Mouse (Mus musculus): ENCODE measurements around the gene Doc2a.

DNA sequence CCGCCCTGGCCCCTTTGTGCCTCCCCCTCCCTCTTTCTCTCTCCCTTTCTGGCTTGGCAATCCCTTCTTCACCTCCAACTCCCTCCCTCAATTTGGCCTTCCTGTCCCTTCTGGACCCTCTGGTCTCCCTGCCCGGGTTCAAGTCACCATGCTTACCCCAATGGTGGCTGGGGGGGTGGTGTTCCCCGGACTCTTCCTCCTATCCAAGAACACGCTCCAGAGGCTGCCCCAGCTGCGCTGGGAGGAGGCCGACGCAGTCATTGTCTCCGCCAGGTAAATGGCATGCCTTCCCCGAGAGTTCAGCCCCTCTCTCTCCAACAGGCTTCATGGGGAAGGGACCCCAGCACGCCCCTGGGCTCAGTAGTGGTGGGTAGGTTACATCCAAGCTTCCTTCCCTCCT lies 23.3 kb upstream of the Doc2a start:
- no peak for TF ChIP-seq CTCF (IDR thresholded peaks at IDR 0.05; ENCODE audit: control insufficient read depth, insufficient read depth, insufficient read length)
- TF ChIP-seq MYOD1 (IDR thresholded peaks at IDR 0.05; ENCODE audit: control insufficient read depth, insufficient read length, low read depth), result no peak
- no peak for TF ChIP-seq USF1 (IDR thresholded peaks at IDR 0.05; ENCODE audit: low read depth)
- TF ChIP-seq MAX (IDR thresholded peaks at IDR 0.05), result no peak
